Mouse (Mus musculus): ENCODE data around the gene Emcn. TPM values are rescaled to one million over a fixed set of nuclear protein-coding genes. Genes with fewer than 3 reads are reported as not detected.

The Emcn gene
- polyA plus RNA-seq, 1 experiment from 2014 or later = 72.9 TPM

DNA sequence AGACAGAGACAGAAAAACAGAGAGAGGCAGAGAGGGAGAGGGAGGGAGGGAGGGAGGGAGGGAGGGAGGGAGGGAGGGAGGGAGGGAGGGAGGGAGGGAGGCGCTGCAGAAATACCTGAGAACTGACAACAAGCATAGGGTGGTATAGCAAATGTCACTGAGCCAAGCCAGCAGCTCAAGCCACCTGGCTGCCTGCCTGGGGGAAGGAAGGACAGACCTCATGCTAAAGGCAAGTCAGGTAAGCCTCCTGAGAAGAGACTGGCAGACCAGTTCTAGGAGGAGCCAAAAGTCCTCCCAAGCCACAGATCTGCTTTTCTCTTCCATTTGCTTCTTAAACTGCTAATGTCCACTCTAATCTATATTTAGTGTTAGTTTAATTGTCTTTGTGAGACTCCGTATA, 22.5 kb upstream of the Emcn start:
- ATAC-seq (replicated peaks; ENCODE audit: insufficient number of reproducible peaks, low FRiP score, low TSS enrichment) = no peak

GRCm38 (mm10) chr3:137319950-137320349, 20.9 kb upstream of the Emcn start:
- H3K9me3 ChIP-seq (replicated peaks; ENCODE audit: control insufficient read depth, low read length) = no peaks in the 10 kb centered on the region
- no peak overlapping the region for H3K9ac ChIP-seq (ENCODE audit: low read depth, low read length)
- H3K27me3 ChIP-seq (ENCODE audit: control insufficient read depth, insufficient read depth, low read length) = no peaks in the 10 kb centered on the region
- H3K4me1 ChIP-seq (ENCODE audit: control insufficient read depth, insufficient read depth, low read length) = no peaks in the 10 kb centered on the region; the same call in 1 of the 2 replicates
- no peak overlapping the region for H3K27ac ChIP-seq (ENCODE audit: low read depth, low read length)
- no peaks in the 10 kb centered on the region for H3K36me3 ChIP-seq (ENCODE audit: control insufficient read depth, insufficient read depth, low read length)
- 44% methylated on average over 1 of the region's 1 CpGs for WGBS (ENCODE audit: insufficient replicate concordance)
- H3K4me2 ChIP-seq = no peak overlapping the region
- no peak for ATAC-seq (replicated peaks; ENCODE audit: insufficient number of reproducible peaks, low FRiP score, low TSS enrichment)
- no peak overlapping the region for H3K4me3 ChIP-seq (ENCODE audit: low read depth, low read length)

More for the DNA sequence above, 22.5 kb upstream of the Emcn start:
- H3K4me1 ChIP-seq (ENCODE audit: control insufficient read depth, insufficient read depth, low read length) = no peaks in the 10 kb centered on the region; the same call in 1 of the 2 replicates
- no peaks in the 10 kb centered on the region for H3K27me3 ChIP-seq (ENCODE audit: control insufficient read depth, insufficient read depth, low read length)
- no peaks in the 10 kb centered on the region for H3K36me3 ChIP-seq (ENCODE audit: control insufficient read depth, insufficient read depth, low read length)
- H3K4me2 ChIP-seq = no peak overlapping the region
- no peak overlapping the region for H3K9ac ChIP-seq (ENCODE audit: low read depth, low read length)
- WGBS (ENCODE audit: insufficient replicate concordance) = 90% methylated on average over 2 of the region's 2 CpGs
- no peak overlapping the region for H3K27ac ChIP-seq (ENCODE audit: low read depth, low read length)
- H3K9me3 ChIP-seq (replicated peaks; ENCODE audit: control insufficient read depth, low read length) = no peaks in the 10 kb centered on the region
- no peak overlapping the region for H3K4me3 ChIP-seq (ENCODE audit: low read depth, low read length)

DNA sequence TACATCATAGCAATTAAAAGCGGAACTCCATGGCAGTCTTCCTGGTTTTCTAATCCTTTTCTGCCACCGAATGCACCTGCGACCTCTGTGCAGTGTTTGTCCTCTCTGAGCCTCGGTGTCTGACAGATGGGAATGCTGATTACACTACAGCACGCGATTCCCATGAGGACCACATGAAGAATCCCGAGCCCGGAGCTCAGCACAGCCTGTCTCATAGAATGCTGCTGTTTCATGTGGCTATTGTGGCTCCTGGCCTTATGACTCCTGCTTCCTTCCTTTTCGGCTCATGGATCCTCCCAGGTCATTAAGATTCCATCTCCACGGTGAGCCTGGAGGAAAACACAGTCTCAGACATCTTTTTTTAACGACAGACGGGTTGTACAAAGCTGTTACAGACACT, 18.6 kb upstream of the Emcn start:
- WGBS (ENCODE audit: insufficient replicate concordance) = 60% methylated on average over 12 of the region's 12 CpGs
- H3K27ac ChIP-seq (ENCODE audit: low read depth, low read length) = no peak overlapping the region
- H3K4me2 ChIP-seq = no peak overlapping the region
- no peaks in the 10 kb centered on the region for H3K36me3 ChIP-seq (ENCODE audit: control insufficient read depth, insufficient read depth, low read length)
- no peaks in the 10 kb centered on the region for H3K9me3 ChIP-seq (replicated peaks; ENCODE audit: control insufficient read depth, low read length)
- ATAC-seq (replicated peaks; ENCODE audit: insufficient number of reproducible peaks, low FRiP score, low TSS enrichment) = no peak
- no peaks in the 10 kb centered on the region; the same call in 1 of the 2 replicates for H3K4me1 ChIP-seq (ENCODE audit: control insufficient read depth, insufficient read depth, low read length)
- H3K27me3 ChIP-seq (ENCODE audit: control insufficient read depth, insufficient read depth, low read length) = no peaks in the 10 kb centered on the region
- H3K9ac ChIP-seq (ENCODE audit: low read depth, low read length) = no peak overlapping the region
- H3K4me3 ChIP-seq (ENCODE audit: low read depth, low read length) = no peak overlapping the region

GRCm38 (mm10) chr3:137329898-137330297, 11.0 kb upstream of the Emcn start:
- Histone ChIP-seq H3K4me2 (no peak overlapping the region), H3K36me3 (ENCODE audit: control insufficient read depth, insufficient read depth, low read length) (no peaks in the 10 kb centered on the region), H3K27ac (ENCODE audit: low read depth, low read length) (no peak overlapping the region), H3K4me3 (ENCODE audit: low read depth, low read length) (no peak overlapping the region), H3K9ac (ENCODE audit: low read depth, low read length) (no peak overlapping the region), H3K4me1 (ENCODE audit: control insufficient read depth, insufficient read depth, low read length) (no peaks in the 10 kb centered on the region), H3K9me3 (replicated peaks; ENCODE audit: control insufficient read depth, low read length) (no peaks in the 10 kb centered on the region), H3K27me3 (ENCODE audit: control insufficient read depth, insufficient read depth, low read length) (no peaks in the 10 kb centered on the region)
- WGBS (ENCODE audit: insufficient replicate concordance) = 84% methylated on average over 9 of the region's 9 CpGs
- no peak for ATAC-seq (replicated peaks; ENCODE audit: insufficient number of reproducible peaks, low FRiP score, low TSS enrichment)

- H3K9me3 ChIP-seq (replicated peaks; ENCODE audit: control insufficient read depth, low read length) = no peaks in the 10 kb centered on the region
- no peak overlapping the region for H3K4me3 ChIP-seq (ENCODE audit: low read depth, low read length)
- no peak overlapping the region for H3K9ac ChIP-seq (ENCODE audit: low read depth, low read length)
- no peaks in the 10 kb centered on the region for H3K36me3 ChIP-seq (ENCODE audit: control insufficient read depth, insufficient read depth, low read length)
- no peak overlapping the region for H3K27ac ChIP-seq (ENCODE audit: low read depth, low read length)
- H3K4me2 ChIP-seq = no peak overlapping the region
- no peak for ATAC-seq (replicated peaks; ENCODE audit: insufficient number of reproducible peaks, low FRiP score, low TSS enrichment)
- H3K27me3 ChIP-seq (ENCODE audit: control insufficient read depth, insufficient read depth, low read length) = no peaks in the 10 kb centered on the region
- no peaks in the 10 kb centered on the region for H3K4me1 ChIP-seq (ENCODE audit: control insufficient read depth, insufficient read depth, low read length)
- 63% methylated on average over 4 of the region's 4 CpGs for WGBS (ENCODE audit: insufficient replicate concordance)
Observed at GRCm38 (mm10) chr3:137330950-137331349, 9.9 kb upstream of the Emcn start.

DNA sequence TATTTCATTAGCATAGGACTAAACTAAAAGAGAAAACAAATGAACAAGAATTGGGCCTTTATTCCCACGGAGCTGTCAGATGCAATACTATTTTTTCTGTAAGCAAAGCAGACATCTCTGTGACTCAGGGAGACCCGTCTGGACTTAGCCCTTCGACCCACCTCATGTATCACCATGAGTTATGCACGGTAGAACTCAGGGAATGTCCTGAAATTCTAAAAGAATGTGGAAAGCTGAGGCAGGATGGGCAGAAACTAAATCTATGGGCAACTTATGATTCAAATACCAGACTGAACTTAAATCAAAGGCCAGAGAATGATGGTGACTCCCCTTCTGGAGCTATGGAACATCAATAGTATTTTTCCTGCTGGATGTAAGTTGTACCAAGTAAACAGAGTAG, 8.3 kb upstream of the Emcn start:
- H3K36me3 ChIP-seq (ENCODE audit: control insufficient read depth, insufficient read depth, low read length) = no peaks in the 10 kb centered on the region
- no peak overlapping the region for H3K27ac ChIP-seq (ENCODE audit: low read depth, low read length)
- ATAC-seq (replicated peaks; ENCODE audit: insufficient number of reproducible peaks, low FRiP score, low TSS enrichment) = no peak
- no peak overlapping the region for H3K4me2 ChIP-seq
- no peaks in the 10 kb centered on the region for H3K9me3 ChIP-seq (replicated peaks; ENCODE audit: control insufficient read depth, low read length)
- H3K4me3 ChIP-seq (ENCODE audit: low read depth, low read length) = no peak overlapping the region
- H3K27me3 ChIP-seq (ENCODE audit: control insufficient read depth, insufficient read depth, low read length) = no peaks in the 10 kb centered on the region
- no peaks in the 10 kb centered on the region for H3K4me1 ChIP-seq (ENCODE audit: control insufficient read depth, insufficient read depth, low read length)
- no peak overlapping the region for H3K9ac ChIP-seq (ENCODE audit: low read depth, low read length)
- 71% methylated on average over 4 of the region's 4 CpGs for WGBS (ENCODE audit: insufficient replicate concordance)

DNA sequence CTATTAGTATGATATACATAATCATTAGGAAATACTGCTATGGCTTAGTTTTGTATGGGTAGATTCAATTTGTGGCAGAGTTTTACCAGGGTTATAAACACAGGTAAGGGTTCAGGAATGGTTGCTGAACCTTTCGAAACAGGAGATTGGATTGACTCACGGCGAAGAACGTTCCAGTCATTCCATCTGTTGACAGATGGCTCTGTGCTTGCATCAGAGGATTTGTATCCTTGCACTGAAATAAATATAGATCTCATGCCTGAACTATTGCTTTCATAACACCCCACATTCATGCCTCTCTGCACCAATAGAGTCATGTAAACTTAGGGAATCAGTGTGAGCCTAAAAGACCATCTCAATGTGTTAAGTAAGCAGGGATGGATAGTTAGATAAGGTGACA, 4.9 kb upstream of the Emcn start:
- H3K27ac ChIP-seq (ENCODE audit: low read depth, low read length) = no peak overlapping the region
- H3K9me3 ChIP-seq (replicated peaks; ENCODE audit: control insufficient read depth, low read length) = no peaks in the 10 kb centered on the region
- H3K4me3 ChIP-seq (ENCODE audit: low read depth, low read length) = no peak overlapping the region
- no peaks in the 10 kb centered on the region for H3K4me1 ChIP-seq (ENCODE audit: control insufficient read depth, insufficient read depth, low read length)
- no peak for ATAC-seq (replicated peaks; ENCODE audit: insufficient number of reproducible peaks, low FRiP score, low TSS enrichment)
- WGBS (ENCODE audit: insufficient replicate concordance) = 92% methylated on average over 4 of the region's 4 CpGs
- no peak overlapping the region for H3K4me2 ChIP-seq
- no peak overlapping the region for H3K9ac ChIP-seq (ENCODE audit: low read depth, low read length)
- H3K27me3 ChIP-seq (ENCODE audit: control insufficient read depth, insufficient read depth, low read length) = no peaks in the 10 kb centered on the region
- H3K36me3 ChIP-seq (ENCODE audit: control insufficient read depth, insufficient read depth, low read length) = no peaks in the 10 kb centered on the region

DNA sequence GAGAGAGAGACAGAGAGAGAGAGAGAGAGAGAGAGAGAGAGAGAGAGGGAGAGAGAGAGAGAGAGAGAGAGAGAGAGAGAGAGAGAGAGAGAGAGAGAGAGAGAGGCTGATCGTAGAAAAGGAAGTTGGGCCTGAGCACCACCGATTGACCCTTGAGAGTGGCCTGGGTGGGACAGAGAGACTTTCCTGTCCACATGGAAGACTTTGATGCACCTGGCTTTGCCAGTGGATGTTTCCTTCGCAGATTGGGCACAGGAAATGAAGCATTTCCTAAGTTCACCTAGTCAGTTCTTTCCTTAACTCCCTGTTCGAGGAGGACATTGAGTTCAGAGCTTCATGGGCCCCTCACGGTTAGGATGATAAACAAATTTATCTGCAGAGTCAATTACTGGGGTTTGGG, 2.6 kb downstream of the Emcn start:
- H3K4me3 ChIP-seq (ENCODE audit: low read depth, low read length) = no peak overlapping the region
- no peak overlapping the region; the same call in 1 of the 2 replicates for H3K4me2 ChIP-seq
- H3K9ac ChIP-seq (ENCODE audit: low read depth, low read length) = no peak overlapping the region
- 45% methylated on average over 5 of the region's 5 CpGs for WGBS (ENCODE audit: insufficient replicate concordance)
- ATAC-seq (replicated peaks; ENCODE audit: insufficient number of reproducible peaks, low FRiP score, low TSS enrichment) = no peak
- no peak overlapping the region for H3K27ac ChIP-seq (ENCODE audit: low read depth, low read length)
- H3K9me3 ChIP-seq (replicated peaks; ENCODE audit: control insufficient read depth, low read length) = no peaks in the 10 kb centered on the region
- H3K36me3 ChIP-seq (ENCODE audit: control insufficient read depth, insufficient read depth, low read length) = no peaks in the 10 kb centered on the region
- H3K4me1 ChIP-seq (ENCODE audit: control insufficient read depth, insufficient read depth, low read length) = no peaks in the 10 kb centered on the region
- no peaks in the 10 kb centered on the region for H3K27me3 ChIP-seq (ENCODE audit: control insufficient read depth, insufficient read depth, low read length)

DNA sequence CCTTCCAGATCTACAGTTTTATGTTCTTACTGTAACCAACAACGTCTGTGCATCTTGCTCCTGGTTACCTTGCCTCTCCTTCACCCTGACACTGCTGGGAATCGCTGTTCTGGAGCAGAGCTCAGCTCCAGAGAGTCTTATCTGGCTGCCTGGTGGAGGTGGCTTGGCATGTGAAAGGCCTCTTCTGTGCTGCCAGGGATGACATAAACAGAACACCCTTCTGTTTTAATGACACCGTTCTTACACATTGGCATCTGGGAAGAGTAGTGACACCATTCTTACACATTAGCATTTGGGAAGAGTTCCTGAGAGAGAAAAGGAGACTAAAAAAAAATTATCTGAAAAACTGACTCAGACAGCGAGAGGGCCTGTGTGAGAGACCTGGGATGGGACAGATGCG, 11.0 kb downstream of the Emcn start:
- no peaks in the 10 kb centered on the region for H3K27me3 ChIP-seq (ENCODE audit: control insufficient read depth, insufficient read depth, low read length)
- H3K9ac ChIP-seq (ENCODE audit: low read depth, low read length) = no peak overlapping the region
- ATAC-seq (replicated peaks; ENCODE audit: insufficient number of reproducible peaks, low FRiP score, low TSS enrichment) = no peak
- H3K4me2 ChIP-seq = no peak overlapping the region
- H3K36me3 ChIP-seq (ENCODE audit: control insufficient read depth, insufficient read depth, low read length) = no peaks in the 10 kb centered on the region
- H3K9me3 ChIP-seq (replicated peaks; ENCODE audit: control insufficient read depth, low read length) = no peaks in the 10 kb centered on the region
- no peak overlapping the region for H3K27ac ChIP-seq (ENCODE audit: low read depth, low read length)
- no peak overlapping the region for H3K4me3 ChIP-seq (ENCODE audit: low read depth, low read length)
- no peaks in the 10 kb centered on the region for H3K4me1 ChIP-seq (ENCODE audit: control insufficient read depth, insufficient read depth, low read length)
- 65% methylated on average over 5 of the region's 5 CpGs for WGBS (ENCODE audit: insufficient replicate concordance)
